Mouse (Mus musculus) testis, adult 2 months (tissue): ENCODE results near the gene Endou.

Source experiments
- CTCF ChIP-seq: fragments of 200-500 bp; IDR thresholded peaks from 2 replicates; pipeline ENCODE4 v1.5.1; 2012; ENCODE audit warnings: low read depth, mild to moderate bottlenecking, inconsistent platforms, low read length, moderate library complexity; ENCODE audit not compliant: control insufficient read depth, insufficient read depth, insufficient replicate concordance
- POLR2A ChIP-seq: fragments of 200-500 bp; IDR thresholded peaks from 2 replicates; pipeline ENCODE4 v1.6.1; 2012; ENCODE audit warnings: low read depth, mild to moderate bottlenecking, inconsistent platforms, low read length, moderate library complexity; ENCODE audit not compliant: control insufficient read depth

GRCm38 (mm10) chr15:97766194-97766593 lies 35.1 kb upstream of the Endou start:
- TF ChIP-seq CTCF (no peak), POLR2A (no peak)
